Mouse (Mus musculus) ES-Bruce4 (cell line): Measurements from ENCODE around the gene Ahr. TPM values are rescaled to one million over a fixed set of nuclear protein-coding genes. Genes with fewer than 3 reads are reported as not detected.

Experiments used
- H3K27ac ChIP-seq: 2 replicates; pipeline ENCODE4 v1.5.1; 2012; ENCODE audit warnings: low read length, inconsistent platforms; ENCODE audit not compliant: insufficient read depth
- H3K27me3 ChIP-seq: 2 replicates; pipeline ENCODE4 v1.6.1; 2012; ENCODE audit warnings: mild to moderate bottlenecking, low read length, inconsistent platforms; ENCODE audit not compliant: control insufficient read depth, poor library complexity, insufficient read depth, severe bottlenecking
- H3K36me3 ChIP-seq: 2 replicates; pipeline ENCODE4 v1.6.1; 2012; ENCODE audit warnings: inconsistent platforms, mild to moderate bottlenecking, low read length, moderate library complexity; ENCODE audit not compliant: control insufficient read depth, poor library complexity, insufficient read depth, severe bottlenecking
- H3K4me1 ChIP-seq: one replicate; pipeline ENCODE4 v1.8.1; 2011; ENCODE audit warnings: low read length; ENCODE audit not compliant: control insufficient read depth, insufficient read depth
- H3K4me3 ChIP-seq: 2 replicates; pipeline ENCODE4 v1.5.1; 2011; ENCODE audit warnings: low read depth, mild to moderate bottlenecking, low read length
- H3K9ac ChIP-seq: 2 replicates; pipeline ENCODE4 v1.6.1; 2012; ENCODE audit warnings: low read depth, mild to moderate bottlenecking, inconsistent platforms; ENCODE audit not compliant: poor library complexity, severe bottlenecking
- H3K9me3 ChIP-seq: replicated peaks from 2 replicates; pipeline ENCODE4 v1.6.1; 2012; ENCODE audit warnings: mild to moderate bottlenecking, low read length, inconsistent platforms; ENCODE audit not compliant: control insufficient read depth, poor library complexity, insufficient read depth, severe bottlenecking
- CTCF ChIP-seq: IDR thresholded peaks from one replicate; pipeline ENCODE4 v1.8.1; 2011; ENCODE audit warnings: low read depth, low read length
- EP300 ChIP-seq: IDR thresholded peaks from 2 replicates; pipeline ENCODE4 v1.6.1; 2011; ENCODE audit warnings: low read depth, low read length; ENCODE audit not compliant: insufficient read depth
- POLR2A ChIP-seq: IDR thresholded peaks from one replicate; pipeline ENCODE4 v1.8.1; 2011; ENCODE audit warnings: low read length; ENCODE audit not compliant: insufficient read depth
- polyA plus RNA-seq: library from polyadenylated mRNA; stranded (reverse); fragments of >200 nt; gene quantifications from 2 replicates; pipeline ENCODE4 v1.2.4, GENCODE M21; 2011; ENCODE audit warnings: low read depth; ENCODE audit not compliant: missing spikeins, insufficient read depth, insufficient read length

Ahr gene
- polyA plus RNA-seq, 1 experiment, result 12.7 TPM

DNA sequence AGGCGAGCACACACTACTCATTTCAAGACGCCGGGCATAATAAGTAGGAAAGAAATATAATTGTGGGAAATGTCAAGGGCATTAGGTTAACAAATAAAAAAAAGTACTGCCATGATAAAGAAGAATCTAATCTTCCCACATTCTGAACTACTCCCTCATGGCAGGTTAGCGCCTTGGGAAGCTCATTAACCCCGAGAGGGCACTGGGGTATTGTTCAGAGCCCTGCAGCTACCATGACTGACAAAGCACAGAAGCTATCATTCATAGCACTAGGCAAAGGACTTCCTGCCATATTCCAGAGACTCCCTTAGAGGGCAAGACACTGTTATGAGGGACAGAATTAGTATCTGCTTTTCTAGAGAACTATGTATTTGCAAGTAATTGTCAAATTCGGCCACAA, 21.1 kb upstream of the Ahr start:
- H3K4me3 ChIP-seq, result no peak overlapping the region
- H3K9me3 ChIP-seq, result no peaks in the 10 kb centered on the region
- no peaks in the 10 kb centered on the region for H3K27me3 ChIP-seq
- no peak overlapping the region for H3K27ac ChIP-seq
- TF ChIP-seq POLR2A, result no peak
- TF ChIP-seq CTCF, result no peak
- no peak for TF ChIP-seq EP300
- H3K36me3 ChIP-seq, result no peaks in the 10 kb centered on the region
- no peaks in the 10 kb centered on the region for H3K4me1 ChIP-seq
- H3K9ac ChIP-seq, result no peak overlapping the region

DNA sequence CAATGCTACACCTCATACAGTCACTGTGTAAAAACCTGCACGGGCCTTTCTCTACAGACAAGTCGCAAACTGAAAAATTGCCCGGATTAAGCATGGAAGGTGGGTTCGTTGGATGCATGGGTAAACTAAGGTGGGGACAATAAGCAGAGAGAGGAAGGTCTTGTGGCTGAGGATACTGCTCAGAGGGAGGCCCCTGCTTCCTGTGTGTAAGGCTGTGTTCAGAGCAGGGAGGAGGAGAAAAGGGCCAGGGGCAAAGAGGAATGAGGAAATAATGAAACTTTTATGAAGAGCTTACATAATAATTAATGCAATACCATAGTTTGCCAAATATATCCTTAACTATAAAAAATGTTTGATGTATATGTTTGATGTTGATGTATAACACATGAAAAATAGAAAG, 19.5 kb upstream of the Ahr start:
- no peaks in the 10 kb centered on the region for H3K36me3 ChIP-seq
- no peaks in the 10 kb centered on the region for H3K4me1 ChIP-seq
- H3K27ac ChIP-seq, result no peak overlapping the region
- no peak overlapping the region for H3K4me3 ChIP-seq
- TF ChIP-seq CTCF, result no peak
- no peak for TF ChIP-seq EP300
- TF ChIP-seq POLR2A, result no peak
- no peaks in the 10 kb centered on the region for H3K27me3 ChIP-seq
- H3K9ac ChIP-seq, result no peak overlapping the region
- no peaks in the 10 kb centered on the region for H3K9me3 ChIP-seq

DNA sequence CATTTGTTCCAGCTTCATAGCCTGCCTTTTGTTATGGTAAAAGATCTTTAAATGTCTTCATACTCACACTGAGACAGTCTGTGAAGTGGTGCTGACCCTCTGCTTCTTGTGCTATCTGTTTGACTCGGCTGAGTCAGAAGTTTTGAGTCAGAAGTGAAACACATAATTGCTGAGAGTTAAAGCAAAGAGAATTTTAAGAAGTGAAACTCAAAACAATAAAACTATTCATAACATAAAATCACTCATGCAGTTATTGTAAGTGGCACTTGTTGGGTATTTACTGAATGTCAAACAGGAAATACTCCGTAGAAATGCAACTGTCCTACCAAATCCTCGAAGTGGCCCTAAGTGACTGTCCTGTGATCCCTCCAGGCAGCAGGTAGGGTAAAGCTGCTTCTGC, 18.3 kb upstream of the Ahr start:
- TF ChIP-seq CTCF (no peak), POLR2A (no peak), EP300 (no peak)

DNA sequence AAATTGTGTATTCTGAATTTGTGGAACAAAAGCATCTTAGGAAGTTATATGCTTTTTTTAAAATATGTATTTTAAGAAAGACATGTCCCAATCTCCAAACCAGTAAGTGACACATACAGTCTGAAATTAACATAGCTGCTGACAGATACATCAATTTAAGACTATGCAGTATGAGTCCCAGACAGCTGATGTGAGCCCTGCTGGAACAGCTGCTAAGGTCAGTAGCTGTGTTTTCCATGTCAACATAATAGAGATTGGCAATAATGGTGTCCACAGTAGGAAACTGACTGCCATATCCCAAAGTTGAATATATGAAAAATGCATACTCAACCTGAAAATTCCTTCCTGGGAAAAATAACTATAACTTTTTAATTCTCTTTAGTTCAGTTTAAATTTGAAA, 15.5 kb upstream of the Ahr start:
- Histone ChIP-seq H3K9ac (no peak overlapping the region), H3K36me3 (no peaks in the 10 kb centered on the region), H3K27ac (no peak overlapping the region), H3K9me3 (no peaks in the 10 kb centered on the region), H3K4me3 (no peak overlapping the region), H3K27me3 (no peaks in the 10 kb centered on the region), H3K4me1 (no peaks in the 10 kb centered on the region)
- TF ChIP-seq EP300 (no peak), CTCF (no peak), POLR2A (no peak)

More for the DNA sequence above, 18.3 kb upstream of the Ahr start:
- H3K9me3 ChIP-seq, result no peaks in the 10 kb centered on the region
- no peak overlapping the region for H3K27ac ChIP-seq
- no peaks in the 10 kb centered on the region for H3K27me3 ChIP-seq
- H3K4me1 ChIP-seq, result no peaks in the 10 kb centered on the region
- H3K9ac ChIP-seq, result no peak overlapping the region
- no peaks in the 10 kb centered on the region for H3K36me3 ChIP-seq
- no peak overlapping the region for H3K4me3 ChIP-seq

DNA sequence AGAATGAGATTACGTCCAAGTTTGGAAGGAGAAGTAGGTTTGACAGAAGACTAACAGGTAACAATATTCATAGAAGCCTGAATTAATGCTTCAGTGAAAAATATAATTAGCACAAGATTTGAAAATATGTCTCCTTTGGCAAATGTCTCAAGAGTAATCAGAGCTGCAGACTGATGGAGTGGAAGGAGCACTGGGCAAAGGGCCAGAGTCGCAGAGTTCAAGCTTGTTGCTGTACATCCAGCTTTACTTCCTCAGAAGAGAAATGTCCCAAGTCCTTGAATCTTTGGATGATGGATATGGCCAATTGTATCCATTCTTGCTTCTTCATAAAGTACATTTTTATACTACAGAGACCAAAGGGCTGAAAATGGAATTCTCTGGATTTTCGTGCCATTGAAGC, 8.0 kb upstream of the Ahr start:
- H3K27ac ChIP-seq, result no peak overlapping the region
- H3K9ac ChIP-seq, result no peak overlapping the region
- TF ChIP-seq POLR2A (no peak), EP300 (no peak), CTCF (no peak)
- H3K4me3 ChIP-seq, result no peak overlapping the region
- no peaks in the 10 kb centered on the region for H3K27me3 ChIP-seq
- H3K9me3 ChIP-seq, result no peaks in the 10 kb centered on the region
- no peaks in the 10 kb centered on the region for H3K4me1 ChIP-seq
- H3K36me3 ChIP-seq, result no peaks in the 10 kb centered on the region

DNA sequence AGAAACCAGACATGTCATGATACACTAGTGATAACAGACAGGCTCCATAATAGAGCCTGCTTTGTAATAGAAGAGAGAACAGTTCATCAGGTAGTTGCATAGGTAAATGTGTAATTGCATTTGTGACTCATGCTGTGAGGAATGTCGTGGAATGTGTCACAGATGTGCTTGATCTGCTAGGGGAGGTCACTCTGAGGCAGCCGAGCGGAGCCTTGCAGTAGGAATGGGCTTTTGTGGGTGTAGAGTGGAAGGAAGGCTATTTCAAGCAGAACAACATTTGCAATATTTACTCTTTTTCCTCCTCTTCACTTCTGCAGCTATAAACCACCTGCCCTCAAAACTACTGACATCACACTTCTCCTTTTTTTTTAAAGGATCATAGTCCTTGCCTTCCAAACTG, 4.0 kb upstream of the Ahr start:
- TF ChIP-seq CTCF, result no peak
- Histone ChIP-seq H3K9ac (no peak overlapping the region), H3K36me3 (no peaks in the 10 kb centered on the region), H3K4me3 (no peak overlapping the region), H3K27ac (no peak overlapping the region), H3K27me3 (peaks cover 2% of the 10 kb centered on the region), H3K4me1 (no peaks in the 10 kb centered on the region), H3K9me3 (no peaks in the 10 kb centered on the region)
